Comparison of ENCODE assay signal across 31 mouse cellular contexts in genomic region chr1:107447228-107447931, GRCm38 (mm10). TPM values are rescaled to one million over a fixed set of nuclear protein-coding genes. Genes with fewer than 3 reads are reported as not detected.
DNase-seq lines count a peak whose midpoint lies in the region; ATAC-seq lines count a peak whose summit lies in the region.
"Had no signal": no experiment of that assay in that cellular context is flagged by ENCODE, and none has a peak within 500 bp of the region (broad histone marks: within the 10 kb centered on the region; RNA-seq: fewer than 3 reads in every experiment).

No protein-coding gene starts in this region.

- H3K4me1 ChIP-seq in heart, embryonic 12.5 days (replicated peaks): no peaks in the 10 kb centered on the region
- H3K4me1 ChIP-seq in forebrain, embryonic 10.5 days: no peaks in the 10 kb centered on the region
- H3K4me1 ChIP-seq: forebrain, embryonic 12.5 days; heart, embryonic 10.5 days; hindbrain, embryonic 10.5 days; kidney, embryonic 15.5 days; limb, embryonic 13.5 days; liver, embryonic 15.5 days; neural tube, embryonic 13.5 days; stomach, embryonic 15.5 days had no signal

- no peak for ATAC-seq in heart, embryonic 12.5 days (ENCODE audit: insufficient number of reproducible peaks, low FRiP score)
- peak; percentile 66 for ATAC-seq in monocyte, adult 5-6 weeks (replicated peaks; ENCODE audit: insufficient number of reproducible peaks, low FRiP score, low TSS enrichment, poor library complexity, severe bottlenecking)
- ATAC-seq: activated CD4-positive, CD25-positive, alpha-beta regulatory T cell, adult 4 months; hindbrain, embryonic 16.5 days; intestine, embryonic 16.5 days had no signal

- 67% methylated on average over 3 of the region's 3 CpGs for WGBS in heart, embryonic 12.5 days
- 88% methylated on average over 3 of the region's 3 CpGs for WGBS in forebrain, embryonic 10.5 days

- H3K36me3 ChIP-seq in heart, embryonic 12.5 days: no peaks in the 10 kb centered on the region
- H3K36me3 ChIP-seq in forebrain, embryonic 10.5 days (replicated peaks): no peaks in the 10 kb centered on the region
- H3K36me3 ChIP-seq: forebrain, embryonic 12.5 days; heart, embryonic 10.5 days; hindbrain, embryonic 10.5 days; kidney, embryonic 15.5 days; limb, embryonic 13.5 days; liver, embryonic 15.5 days; neural tube, embryonic 13.5 days; stomach, embryonic 15.5 days had no signal

- H3K4me2 ChIP-seq in heart, embryonic 12.5 days: no peak overlapping the region
- H3K4me2 ChIP-seq: forebrain, embryonic 12.5 days; kidney, embryonic 15.5 days; limb, embryonic 13.5 days; liver, embryonic 15.5 days; neural tube, embryonic 13.5 days; stomach, embryonic 15.5 days had no signal

- no peaks in the 10 kb centered on the region for H3K9me3 ChIP-seq in heart, embryonic 12.5 days (replicated peaks)
- H3K9me3 ChIP-seq in forebrain, embryonic 10.5 days: no peaks in the 10 kb centered on the region
- H3K9me3 ChIP-seq: forebrain, embryonic 12.5 days; heart, embryonic 10.5 days; hindbrain, embryonic 10.5 days; kidney, embryonic 15.5 days; limb, embryonic 13.5 days; liver, embryonic 15.5 days; neural tube, embryonic 13.5 days; stomach, embryonic 15.5 days had no signal

- no peak overlapping the region for H3K9ac ChIP-seq in heart, embryonic 12.5 days
- H3K9ac ChIP-seq: forebrain, embryonic 12.5 days; kidney, embryonic 15.5 days; limb, embryonic 13.5 days; liver, embryonic 15.5 days; neural tube, embryonic 13.5 days; stomach, embryonic 15.5 days had no signal

- DNase-seq in heart, adult 11 months: peak; percentile 41
- peak; percentile 54 to 60 for DNase-seq in spleen, postnatal 36 days (ENCODE audit: low spot score in 2 of 2)
- no peak for DNase-seq in spleen, postnatal 4 days (ENCODE audit: low spot score in 2 of 2)
- no peak for DNase-seq in forebrain, embryonic 10.5 days (ENCODE audit: extremely low spot score, low spot score)
- no peak for DNase-seq in retina, embryonic 14.5 days (ENCODE audit: low spot score)
- DNase-seq: adrenal gland, adult 8-10 months; cerebellum, adult 11-12 months; cerebellum, postnatal 10 days; kidney, postnatal 36 days; midbrain, embryonic 14.5 days; thymus, postnatal 36 days had no signal

- no peak overlapping the region for H3K4me3 ChIP-seq in heart, embryonic 12.5 days
- H3K4me3 ChIP-seq in forebrain, embryonic 10.5 days: no peak overlapping the region
- H3K4me3 ChIP-seq: forebrain, embryonic 12.5 days; heart, embryonic 10.5 days; hindbrain, embryonic 10.5 days; kidney, embryonic 15.5 days; limb, embryonic 13.5 days; liver, embryonic 15.5 days; myocyte; neural tube, embryonic 13.5 days; stomach, embryonic 15.5 days had no signal

- no peak overlapping the region for H3K27ac ChIP-seq in heart, embryonic 12.5 days (ENCODE audit: poor library complexity, severe bottlenecking)
- H3K27ac ChIP-seq in forebrain, embryonic 10.5 days: no peak overlapping the region
- H3K27ac ChIP-seq: forebrain, embryonic 12.5 days; heart, embryonic 10.5 days; hindbrain, embryonic 10.5 days; kidney, embryonic 15.5 days; limb, embryonic 13.5 days; liver, embryonic 15.5 days; neural tube, embryonic 13.5 days; stomach, embryonic 15.5 days had no signal

- no peaks in the 10 kb centered on the region for H3K27me3 ChIP-seq in heart, embryonic 12.5 days (replicated peaks)
- no peaks in the 10 kb centered on the region for H3K27me3 ChIP-seq in forebrain, embryonic 10.5 days (ENCODE audit: poor library complexity, severe bottlenecking)
- H3K27me3 ChIP-seq: forebrain, embryonic 12.5 days; kidney, embryonic 15.5 days; limb, embryonic 13.5 days; liver, embryonic 15.5 days; neural tube, embryonic 13.5 days; stomach, embryonic 15.5 days had no signal

RNA-seq across cellular contexts. Expression of gene Serpinb7, which starts 47.9 kb away (rescaled TPM):
- polyA plus RNA-seq in heart, embryonic 12.5 days (2016; fragmentation: Nextera tagmentation; extraction: Ambion mirVana): not detected in 2 replicates
- total RNA-seq in monocyte, adult 5-6 weeks (2017): not detected in 3 replicates
- polyA plus RNA-seq in forebrain, embryonic 10.5 days (2016; fragmentation: Nextera tagmentation; extraction: Ambion mirVana): 0.11 TPM in 1 of 2 replicates, not detected in the other
- total RNA-seq: adrenal gland, adult 8-10 months; gastrocnemius, postnatal 4 days; left cerebral cortex, postnatal 14 days; megakaryocyte-erythroid progenitor cell, adult 5-6 weeks had no signal
- polyA plus RNA-seq: activated CD4-positive, CD25-positive, alpha-beta regulatory T cell, adult 4 months; embryonic facial prominence, embryonic 11.5 days; forebrain, embryonic 12.5 days; heart, embryonic 10.5 days; heart, postnatal 0 days; hindbrain, embryonic 16.5 days; kidney, embryonic 15.5 days; lung, embryonic 16.5 days; midbrain, embryonic 14.5 days; neural tube, embryonic 13.5 days had no signal

Comparison
In these comparisons a context has a peak if more than half of its experiments do, and no peak if none do; other contexts are left out.
1. DNase-seq: peak in heart, adult 11 months (single experiment) and spleen, postnatal 36 days (2 of 2); none in spleen, postnatal 4 days (0 of 2), forebrain, embryonic 10.5 days (single experiment) and retina, embryonic 14.5 days (single experiment).